Comparison of ENCODE assay signal across 24 mouse cellular contexts in the genomic region with DNA sequence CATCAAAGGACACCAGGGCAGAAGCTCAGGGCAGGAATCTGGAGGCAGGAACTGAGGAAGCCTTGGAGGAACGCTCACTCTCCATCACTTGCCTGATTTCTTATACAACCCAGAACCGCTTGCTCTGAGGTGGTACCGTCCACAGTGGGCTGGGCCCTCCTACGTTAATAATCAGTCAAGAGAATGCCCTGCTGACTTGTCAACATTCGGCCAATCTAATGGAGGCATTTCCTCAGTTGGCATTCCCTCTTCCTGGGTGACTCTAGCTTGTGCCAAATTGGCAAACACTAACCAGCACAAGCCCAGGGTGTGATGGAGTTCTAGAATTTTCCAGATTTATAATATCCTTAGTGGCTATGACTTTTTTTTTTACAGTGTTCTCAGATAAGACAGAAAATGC.
DNase-seq lines count a peak whose midpoint lies in the region; ATAC-seq lines count a peak whose summit lies in the region.
"Had no signal": no experiment of that assay in that cellular context is flagged by ENCODE, and none has a peak within 500 bp of the region (broad histone marks: within the 10 kb centered on the region; RNA-seq: fewer than 3 reads in every experiment).

No protein-coding gene starts in this region.

- H3K27ac ChIP-seq in heart, embryonic 15.5 days: 0 out of 2 replicates have a peak overlapping the region, but pooled peaks have one; percentile 2
- no peak overlapping the region for H3K27ac ChIP-seq in heart, embryonic 10.5 days
- H3K27ac ChIP-seq: embryonic facial prominence, embryonic 10.5 days; embryonic facial prominence, embryonic 13.5 days; forebrain, embryonic 12.5 days; forebrain, embryonic 15.5 days; heart, embryonic 13.5 days; hindbrain, embryonic 12.5 days; hindbrain, embryonic 15.5 days had no signal

- H3K36me3 ChIP-seq in heart, embryonic 15.5 days: peaks cover 92% of the 10 kb centered on the region
- H3K36me3 ChIP-seq in heart, embryonic 10.5 days: peaks cover 99% of the 10 kb centered on the region
- H3K36me3 ChIP-seq: embryonic facial prominence, embryonic 10.5 days; embryonic facial prominence, embryonic 13.5 days; forebrain, embryonic 12.5 days; forebrain, embryonic 15.5 days; hindbrain, embryonic 12.5 days; hindbrain, embryonic 15.5 days had no signal

- H3K9me3 ChIP-seq in heart, embryonic 15.5 days (replicated peaks): no peaks in the 10 kb centered on the region
- H3K9me3 ChIP-seq in heart, embryonic 10.5 days: no peaks in the 10 kb centered on the region
- H3K9me3 ChIP-seq: embryonic facial prominence, embryonic 10.5 days; forebrain, embryonic 12.5 days; forebrain, embryonic 15.5 days; heart, embryonic 13.5 days; hindbrain, embryonic 12.5 days; hindbrain, embryonic 15.5 days had no signal

- DNase-seq in heart, embryonic 10.5 days (ENCODE audit: low spot score): no peak
- DNase-seq in kidney, adult 8-10 months: peak; percentile 42 to 45
- no peak for DNase-seq in kidney, adult 18-20 months
- peak; percentile 27 to 49 for DNase-seq in kidney, postnatal 36 days
- no peak for DNase-seq in kidney, postnatal 14 days
- DNase-seq: adrenal gland, adult 8-10 months; adrenal gland, postnatal 25 days; cerebellum, adult 11-12 months; cerebellum, adult 8-10 months; cerebellum, postnatal 10 days; cerebellum, postnatal 36 days; embryo, embryonic 11 days; gastrocnemius, postnatal 25 days; heart, adult 18-20 months had no signal

- 86% methylated on average over 5 of the region's 5 CpGs for WGBS in heart, embryonic 15.5 days
- 88% methylated on average over 5 of the region's 5 CpGs for WGBS in heart, embryonic 10.5 days

- H3K4me2 ChIP-seq in heart, embryonic 15.5 days: no peak overlapping the region
- H3K4me2 ChIP-seq: embryonic facial prominence, embryonic 13.5 days; forebrain, embryonic 12.5 days; forebrain, embryonic 15.5 days; heart, embryonic 13.5 days; hindbrain, embryonic 12.5 days; hindbrain, embryonic 15.5 days had no signal

- no peak for ATAC-seq in heart, embryonic 15.5 days (replicated peaks; ENCODE audit: insufficient number of reproducible peaks, insufficient read depth, low FRiP score, low read depth)
- ATAC-seq: activated CD4-positive, CD25-positive, alpha-beta regulatory T cell, adult 4 months; forebrain, embryonic 15.5 days had no signal

- H3K4me1 ChIP-seq in heart, embryonic 15.5 days (replicated peaks): peaks cover 8% of the 10 kb centered on the region
- peaks cover 1% of the 10 kb centered on the region; the same call in 1 of the 2 replicates for H3K4me1 ChIP-seq in heart, embryonic 10.5 days
- H3K4me1 ChIP-seq: forebrain, embryonic 12.5 days; forebrain, embryonic 15.5 days; hindbrain, embryonic 12.5 days had no signal

- H3K27me3 ChIP-seq in heart, embryonic 15.5 days: no peaks in the 10 kb centered on the region
- no peaks in the 10 kb centered on the region for H3K27me3 ChIP-seq in heart, embryonic 10.5 days (ENCODE audit: insufficient read depth, poor library complexity, severe bottlenecking)
- H3K27me3 ChIP-seq: embryonic facial prominence, embryonic 13.5 days; forebrain, embryonic 12.5 days; forebrain, embryonic 15.5 days; heart, embryonic 13.5 days; hindbrain, embryonic 12.5 days; hindbrain, embryonic 15.5 days had no signal

- H3K4me3 ChIP-seq in heart, embryonic 15.5 days: no peak overlapping the region
- H3K4me3 ChIP-seq in heart, embryonic 10.5 days: no peak overlapping the region
- H3K4me3 ChIP-seq: embryonic facial prominence, embryonic 10.5 days; embryonic facial prominence, embryonic 13.5 days; erythroblast, embryonic 14.5 days; forebrain, embryonic 12.5 days; forebrain, embryonic 15.5 days; heart, embryonic 13.5 days; hindbrain, embryonic 12.5 days; hindbrain, embryonic 15.5 days had no signal

- no peak overlapping the region for H3K9ac ChIP-seq in heart, embryonic 15.5 days
- H3K9ac ChIP-seq: embryonic facial prominence, embryonic 13.5 days; forebrain, embryonic 12.5 days; forebrain, embryonic 15.5 days; heart, embryonic 13.5 days; hindbrain, embryonic 12.5 days; hindbrain, embryonic 15.5 days had no signal

Comparison
In these comparisons a context has a peak if more than half of its experiments do, and no peak if none do; other contexts are left out.
1. DNase-seq: peak in kidney, adult 8-10 months (2 of 2) and kidney, postnatal 36 days (2 of 2); none in heart, embryonic 10.5 days (single experiment), kidney, adult 18-20 months (single experiment) and kidney, postnatal 14 days (single experiment).